Mouse (Mus musculus) megakaryocyte progenitor cell, adult 5-6 weeks (primary cell): ENCODE measurements at regions not wholly inside any gene's neighbourhood (a gene's known extent, or its start where the extent isn't known, plus 50 kb on each side); places are given as distances from the start of the nearest gene placed in this dataset.

Source experiments
- ATAC-seq: replicated peaks from 2 replicates; pipeline ENCODE4 v1.8.0; 2016; ENCODE audit warnings: mild to moderate bottlenecking, moderate TSS enrichment, inconsistent platforms; ENCODE audit not compliant: poor library complexity

DNA sequence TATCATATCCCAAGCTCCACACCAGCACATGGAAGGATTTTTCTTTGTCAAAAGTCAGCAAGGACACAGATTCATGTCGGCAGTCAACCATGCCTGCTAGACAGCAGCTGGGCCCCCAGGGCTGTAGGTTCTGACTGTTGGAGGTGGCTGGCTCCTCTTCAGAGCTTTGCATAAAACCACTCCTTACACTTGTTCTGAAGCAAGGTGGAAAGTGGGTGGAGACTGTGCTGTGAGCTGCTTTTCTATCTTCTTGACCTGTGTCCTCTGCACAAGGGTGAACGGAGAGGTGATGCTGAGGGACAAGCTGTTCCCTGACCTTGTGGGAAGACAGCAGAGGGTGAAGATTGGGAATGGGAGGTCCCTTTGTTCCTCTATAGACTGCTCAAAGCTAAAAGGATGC is 185.2 kb downstream of the Cmpk2 start:
- ATAC-seq, result no peak

DNA sequence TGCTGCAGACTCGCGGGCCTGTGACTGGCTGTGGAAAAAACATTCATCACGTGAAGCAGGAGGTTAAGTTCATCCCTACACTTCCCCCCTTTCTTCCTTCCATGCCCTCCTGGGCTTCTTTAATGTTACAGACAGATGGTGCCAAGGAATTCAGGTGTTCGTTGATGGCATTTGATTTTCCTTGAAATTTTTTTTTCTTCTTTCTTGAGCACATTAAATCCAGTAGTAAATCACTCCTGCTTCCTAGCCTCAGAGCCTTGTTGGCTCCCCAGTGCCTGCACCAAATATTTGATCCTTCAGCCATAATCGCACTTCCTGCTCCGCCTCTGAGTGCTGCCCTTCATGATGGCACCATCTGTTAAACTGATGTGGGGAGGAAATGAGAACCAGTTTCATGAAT is 184.8 kb downstream of the Cmpk2 start:
- no peak for ATAC-seq

DNA sequence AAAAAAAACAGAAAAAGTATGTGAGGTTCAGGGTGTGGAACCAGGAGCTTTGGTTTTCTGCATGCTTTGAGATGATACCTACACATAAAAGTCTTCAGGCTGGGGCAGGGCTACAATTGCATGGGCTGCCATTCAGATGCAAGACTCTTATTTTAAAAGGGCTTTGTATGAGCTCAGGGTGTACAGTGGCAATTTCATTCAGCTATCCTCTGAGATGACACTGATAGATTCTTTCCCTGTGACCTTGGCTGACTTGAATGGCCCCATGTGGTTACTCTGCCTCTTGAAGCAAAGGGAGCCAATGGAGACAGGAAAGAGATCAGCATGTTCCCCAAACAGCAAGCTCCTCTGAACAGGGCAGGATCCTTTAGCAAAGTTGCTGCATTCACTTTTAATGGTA is 177.1 kb downstream of the Cmpk2 start:
- ATAC-seq, result no peak

DNA sequence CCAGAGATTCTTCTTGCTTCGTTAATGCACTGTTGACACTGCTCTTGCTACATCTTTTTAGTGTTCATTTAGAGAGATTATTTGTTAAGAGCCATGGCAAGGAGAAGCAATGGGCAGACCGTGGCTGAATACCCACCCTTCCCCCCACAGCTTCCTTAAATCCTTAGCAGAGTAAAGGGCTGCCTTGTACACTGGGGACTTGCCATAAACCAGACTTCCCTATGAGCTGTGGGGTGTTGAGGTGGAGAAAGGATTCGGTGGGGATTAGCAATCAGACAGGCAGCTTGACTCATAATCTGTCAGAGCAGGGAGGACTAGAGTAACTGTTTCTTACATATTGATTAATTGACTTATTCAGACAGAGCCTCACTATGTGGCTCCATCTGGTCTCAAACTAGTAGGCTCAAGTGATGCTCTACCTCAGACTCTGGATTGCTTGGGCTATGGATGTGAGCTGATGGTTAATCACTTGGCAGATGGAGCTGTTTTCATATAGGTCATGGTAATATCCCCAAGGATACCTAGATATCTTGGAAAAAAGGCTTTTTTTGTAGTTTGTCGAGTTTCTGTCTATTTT is 166.7 kb downstream of the Cmpk2 start:
- no peak for ATAC-seq

DNA sequence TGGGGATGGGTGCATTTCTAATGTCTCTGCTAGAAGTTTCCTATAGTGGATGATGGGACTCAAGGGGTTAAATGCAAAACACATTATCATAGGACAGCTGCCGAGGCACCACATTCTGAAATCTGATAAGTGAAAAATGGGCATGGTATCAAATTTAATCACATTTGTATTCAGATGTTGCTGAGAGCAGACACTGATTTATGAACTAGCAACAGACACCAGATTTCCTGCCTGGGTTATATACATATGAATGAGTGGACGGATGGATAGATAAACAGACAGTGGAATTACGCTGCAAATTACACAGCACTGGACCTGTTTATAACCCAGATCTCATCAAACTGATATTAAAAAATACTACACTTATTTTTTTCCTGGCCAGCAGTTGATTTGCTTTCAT is 166.2 kb downstream of the Cmpk2 start:
- no peak for ATAC-seq

DNA sequence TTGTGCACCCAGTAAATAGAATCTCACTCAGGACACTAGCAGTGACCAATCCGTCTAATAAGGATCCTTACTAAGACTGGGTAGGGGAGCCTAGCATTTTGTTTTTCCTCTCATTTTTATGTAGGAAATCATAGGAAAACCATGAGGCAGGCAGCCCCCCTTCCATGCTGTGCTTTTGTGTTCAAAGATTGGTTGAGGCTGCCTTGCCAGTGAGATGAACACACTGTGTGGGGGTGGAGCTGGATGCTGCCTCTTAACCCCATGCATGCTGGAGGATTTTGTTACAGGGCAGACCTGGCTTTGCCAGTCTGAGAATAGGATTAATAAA is 162.8 kb downstream of the Cmpk2 start:
- no peak for ATAC-seq

DNA sequence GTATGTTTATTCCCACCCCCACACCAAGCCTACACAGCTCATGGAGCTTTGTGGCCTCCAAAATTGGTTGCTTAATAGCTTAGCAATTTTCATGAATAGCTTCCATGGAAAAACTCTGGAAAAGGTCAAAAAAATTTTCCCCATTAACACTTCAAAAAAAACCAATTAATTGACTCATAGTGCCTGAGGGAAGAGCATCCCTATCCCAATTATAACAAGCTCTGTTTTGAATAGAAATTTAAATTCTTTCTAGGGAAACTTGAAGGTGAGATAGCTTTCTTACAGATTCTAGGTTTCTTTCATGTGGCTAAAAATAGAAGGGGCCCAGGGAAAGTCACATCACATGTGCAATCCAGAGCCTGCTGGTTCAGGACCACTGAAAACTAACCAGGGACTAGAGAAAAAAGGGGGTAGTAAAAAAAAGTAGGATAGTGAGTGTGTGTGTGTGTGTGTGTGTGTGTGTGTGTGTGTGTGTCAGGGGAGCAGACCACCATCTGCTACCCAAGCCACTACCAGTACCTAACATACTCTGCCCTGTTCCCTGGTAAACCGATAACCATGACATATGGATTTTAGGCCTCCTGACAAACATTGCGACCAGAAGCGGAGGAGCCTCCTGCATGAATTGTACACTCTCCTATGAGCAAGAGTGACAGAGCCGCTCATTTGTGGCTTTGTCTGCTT is 162.2 kb downstream of the Cmpk2 start:
- ATAC-seq, result no peak

DNA sequence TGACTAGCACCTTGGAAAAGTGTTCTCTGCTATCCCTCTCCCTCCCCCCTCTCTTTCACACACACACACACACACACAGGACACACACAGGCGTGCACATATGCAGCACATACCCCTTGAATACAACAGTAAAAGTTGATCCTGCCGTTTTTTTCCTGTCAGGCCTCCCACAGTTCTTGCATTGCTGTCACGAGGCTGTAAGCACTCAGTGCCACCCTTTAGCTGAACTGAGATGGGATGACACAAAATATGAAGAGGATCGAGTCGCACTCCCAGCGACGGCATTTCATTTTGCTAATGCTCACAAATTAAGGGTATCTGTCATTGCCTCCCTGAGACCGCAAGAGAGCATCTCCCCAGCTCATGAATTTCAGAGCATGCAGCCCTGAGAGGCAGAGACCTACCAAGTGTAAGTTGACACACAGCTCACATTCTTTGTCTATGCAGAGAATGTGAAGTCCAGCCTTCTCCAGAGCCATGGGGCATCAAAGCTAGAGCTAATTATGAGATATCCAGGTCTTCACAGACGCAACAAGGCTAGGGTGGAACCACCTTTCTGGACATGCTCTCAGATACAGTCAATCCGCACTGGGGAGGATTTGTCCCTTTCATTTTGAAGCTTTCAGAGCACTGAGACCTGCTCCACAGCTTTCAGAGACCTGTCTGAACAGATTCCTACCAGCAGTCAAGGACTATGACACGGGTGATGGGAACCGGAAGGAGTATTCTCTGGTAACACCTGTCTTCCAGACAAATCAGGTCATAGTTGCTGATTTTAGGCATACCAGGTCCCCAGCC is 152.3 kb downstream of the Cmpk2 start:
- no peak for ATAC-seq

DNA sequence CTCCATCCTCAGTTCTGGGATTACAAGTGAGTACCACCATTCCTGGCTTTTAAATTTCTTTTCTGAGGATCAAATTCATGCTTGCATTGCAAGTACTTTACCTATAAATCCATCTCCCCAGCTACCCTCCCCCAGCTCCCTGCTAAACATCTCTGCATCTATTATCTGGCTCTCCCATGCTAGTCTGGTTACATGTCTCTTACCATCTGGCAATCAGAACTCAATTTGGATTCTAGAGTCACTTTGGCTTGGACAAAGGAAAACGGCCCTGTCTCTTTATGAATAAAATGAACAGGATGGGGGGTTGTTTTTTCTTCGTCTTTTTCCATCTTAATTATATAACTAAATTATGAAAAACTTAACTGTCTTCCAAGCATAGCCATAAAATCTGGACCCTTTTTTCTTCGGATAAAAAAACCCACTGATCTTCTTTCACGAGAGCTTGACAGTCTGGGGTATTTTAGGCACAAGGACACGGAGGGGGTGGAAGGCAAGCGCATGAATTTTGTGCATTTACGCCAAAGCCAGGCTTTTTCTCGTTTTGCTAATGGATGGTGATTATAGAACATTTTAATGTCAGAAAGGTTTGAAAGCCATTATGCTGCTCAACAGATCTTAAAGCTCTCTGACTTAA is 151.6 kb downstream of the Cmpk2 start:
- no peak for ATAC-seq

DNA sequence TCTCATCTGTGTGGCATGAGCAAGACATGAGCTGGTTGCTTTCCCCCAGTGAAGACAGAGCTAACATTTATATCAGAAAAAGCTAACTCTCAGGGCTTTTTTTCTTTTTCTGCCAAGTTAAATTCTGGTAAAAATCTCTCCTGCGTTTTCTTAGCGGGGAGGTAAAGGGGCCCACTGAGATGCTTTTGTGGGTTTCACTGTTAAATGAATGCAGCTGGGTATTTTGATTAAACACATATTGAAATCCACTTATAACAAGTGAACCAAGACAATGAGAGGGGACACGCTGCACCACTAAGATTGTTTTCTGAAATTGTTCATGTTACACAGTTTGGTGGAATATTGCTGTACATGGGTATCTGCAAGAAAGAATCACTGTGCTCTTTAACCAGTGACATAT is 149.0 kb downstream of the Cmpk2 start:
- no peak for ATAC-seq

DNA sequence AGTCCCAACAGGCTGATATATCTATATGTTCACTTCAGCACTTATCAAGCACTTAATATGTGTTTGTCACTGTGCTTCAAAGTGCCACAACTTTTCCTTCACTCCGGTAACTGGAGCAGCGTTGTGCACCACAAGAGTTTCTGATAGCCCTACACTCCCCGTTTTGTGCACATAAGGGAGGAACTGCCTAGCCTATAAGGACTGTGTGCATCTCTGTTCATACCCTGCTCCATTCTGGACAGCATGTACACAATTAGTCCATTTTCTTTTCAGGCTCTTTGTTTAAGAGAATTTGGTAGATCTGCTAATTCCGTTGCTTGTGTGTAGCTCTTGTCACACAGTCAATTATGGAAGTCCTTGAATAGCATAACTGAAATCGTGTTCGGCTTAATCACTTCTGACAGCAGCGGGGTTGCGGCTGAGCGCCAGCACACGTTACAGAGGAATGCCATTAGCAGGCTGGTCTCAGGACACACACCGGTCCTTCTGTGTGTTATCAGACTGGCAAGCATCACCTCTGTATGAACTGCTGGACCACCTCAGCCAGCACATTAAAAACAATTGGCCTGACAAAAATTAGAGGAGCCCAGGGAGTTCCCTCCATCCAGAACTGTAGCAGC is 144.2 kb downstream of the Cmpk2 start:
- no peak for ATAC-seq

DNA sequence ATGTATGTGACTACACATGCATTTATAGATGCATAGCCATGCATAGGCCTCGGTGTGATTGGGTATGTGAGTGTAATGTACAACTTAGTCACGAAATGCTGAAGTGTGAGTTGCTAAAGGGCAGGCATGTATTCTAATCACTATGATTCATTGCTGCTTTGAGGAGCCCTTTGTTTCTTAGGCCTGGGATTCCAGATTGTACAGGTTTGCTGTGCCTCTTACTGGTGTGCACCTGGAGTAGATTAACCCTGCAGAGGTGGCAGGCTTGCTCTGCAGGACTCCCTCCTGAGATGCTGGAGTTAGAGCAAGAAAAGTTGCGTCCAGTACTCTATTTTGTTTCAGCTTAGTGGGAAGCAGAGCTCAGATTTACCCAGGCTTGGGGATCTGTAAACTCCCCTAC is 141.1 kb downstream of the Cmpk2 start:
- ATAC-seq, result no peak

DNA sequence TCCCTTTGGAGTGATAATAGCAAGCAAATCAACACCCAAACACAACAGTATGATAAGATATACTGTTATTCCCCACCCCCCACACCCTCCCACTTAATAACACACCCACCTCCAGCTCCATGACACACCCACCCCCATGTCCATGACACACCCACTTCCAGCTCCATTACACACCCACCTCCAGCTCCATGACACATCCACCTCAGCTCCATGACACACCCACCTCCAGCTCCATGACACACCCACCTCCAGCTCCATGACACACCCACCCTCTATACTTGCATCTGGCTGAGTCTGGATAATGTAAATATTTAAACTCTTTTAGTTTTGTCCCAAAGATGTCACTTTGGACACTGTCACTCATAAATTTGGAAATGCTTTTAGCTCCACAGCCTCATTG is 129.5 kb downstream of the Cmpk2 start:
- no peak for ATAC-seq

DNA sequence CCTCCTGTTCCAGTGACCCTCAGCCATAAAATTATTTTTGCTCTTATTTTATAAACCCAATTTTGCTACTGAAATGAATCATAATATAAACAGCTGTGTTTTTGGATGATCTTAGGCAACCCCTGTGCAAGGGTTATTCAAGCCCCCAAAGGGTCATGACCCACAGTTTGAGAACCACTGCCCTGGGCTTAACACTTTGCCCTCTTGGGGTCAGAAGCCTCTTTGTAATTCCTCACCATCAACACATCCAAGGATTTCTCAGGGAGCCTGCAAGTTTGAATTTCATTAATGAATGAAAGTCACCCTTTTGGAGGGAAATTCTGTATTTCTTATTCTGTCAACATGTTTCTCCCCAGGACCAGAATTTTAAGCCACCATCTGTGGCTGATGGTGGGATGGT is 123.1 kb downstream of the Cmpk2 start:
- ATAC-seq, result no peak

DNA sequence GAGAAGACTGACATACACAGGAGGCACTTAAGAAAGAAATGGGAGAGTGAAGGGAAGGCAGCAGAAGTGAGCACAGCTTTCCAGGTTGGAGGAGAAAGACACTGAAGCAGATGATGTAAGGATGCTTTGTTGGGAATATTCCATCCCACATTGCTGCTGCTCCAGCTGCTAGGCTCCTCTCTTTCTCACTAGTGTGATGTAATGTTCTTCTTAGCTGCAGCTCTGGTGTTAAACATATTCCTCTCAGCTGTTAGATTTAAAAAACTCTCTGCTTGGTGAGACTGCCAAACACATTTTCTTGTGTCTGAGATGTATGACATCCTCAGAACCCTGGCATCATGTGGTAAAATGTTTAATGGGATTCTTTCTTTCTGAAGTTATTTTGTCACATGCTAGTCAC is 120.1 kb downstream of the Cmpk2 start:
- no peak for ATAC-seq

DNA sequence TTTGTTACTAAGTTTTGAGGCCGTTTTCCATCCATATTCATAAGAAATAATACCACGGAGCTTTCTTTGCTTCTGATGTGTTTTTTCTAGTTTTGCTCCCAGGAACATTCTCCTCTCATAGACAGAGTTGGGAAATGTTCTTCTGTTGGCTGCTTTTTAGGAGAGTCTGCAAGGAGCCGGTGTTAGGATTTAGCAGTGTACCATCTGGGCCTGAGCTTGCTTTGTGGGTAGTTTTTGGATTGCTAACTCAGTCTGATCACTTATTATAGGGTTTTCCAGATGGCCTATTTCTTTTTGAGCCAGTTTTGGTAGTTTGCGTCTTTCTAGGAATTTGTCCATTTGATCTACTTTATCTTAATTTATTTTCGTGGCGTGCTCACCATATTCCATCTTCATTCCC is 108.4 kb downstream of the Cmpk2 start:
- no peak for ATAC-seq

DNA sequence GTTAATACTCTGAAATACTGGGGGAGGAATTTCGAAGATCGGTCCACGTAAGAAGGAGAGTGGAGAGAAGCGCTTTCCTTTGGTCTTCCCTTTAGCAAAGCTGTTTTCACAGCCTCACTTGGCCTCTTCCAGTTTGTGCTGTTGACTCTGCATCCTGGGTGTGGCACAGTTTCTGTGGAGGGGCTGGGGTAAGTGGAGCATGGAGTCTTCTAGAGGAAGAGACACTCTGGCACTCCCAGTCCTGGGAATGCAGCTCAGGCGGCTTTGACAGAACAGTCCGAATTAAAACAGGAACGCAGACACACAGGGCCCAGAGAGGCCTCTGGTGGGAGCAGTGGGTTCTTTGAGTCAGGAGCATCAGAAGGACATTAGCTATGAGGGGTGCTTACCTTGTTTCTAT is 102.6 kb downstream of the Cmpk2 start:
- no peak for ATAC-seq

DNA sequence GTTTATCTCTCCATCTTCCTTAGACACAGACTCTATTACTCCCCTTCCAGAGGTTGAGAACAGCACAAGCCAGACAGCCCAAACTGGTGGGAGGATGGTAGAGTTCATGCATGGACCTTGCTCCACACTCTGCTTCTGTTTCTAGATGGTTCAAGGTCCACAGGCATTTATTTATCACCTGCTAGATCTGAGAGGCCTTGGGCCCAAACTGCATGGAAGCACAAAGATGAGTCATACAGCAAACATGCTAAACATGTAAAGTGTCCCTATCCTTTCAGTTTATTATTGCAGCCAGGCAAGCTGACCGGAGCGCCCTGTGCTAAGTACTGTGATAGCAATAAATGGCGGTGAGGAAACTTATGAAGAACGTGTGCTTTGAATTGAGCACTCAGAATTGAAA is 98.4 kb downstream of the Cmpk2 start:
- no peak for ATAC-seq

DNA sequence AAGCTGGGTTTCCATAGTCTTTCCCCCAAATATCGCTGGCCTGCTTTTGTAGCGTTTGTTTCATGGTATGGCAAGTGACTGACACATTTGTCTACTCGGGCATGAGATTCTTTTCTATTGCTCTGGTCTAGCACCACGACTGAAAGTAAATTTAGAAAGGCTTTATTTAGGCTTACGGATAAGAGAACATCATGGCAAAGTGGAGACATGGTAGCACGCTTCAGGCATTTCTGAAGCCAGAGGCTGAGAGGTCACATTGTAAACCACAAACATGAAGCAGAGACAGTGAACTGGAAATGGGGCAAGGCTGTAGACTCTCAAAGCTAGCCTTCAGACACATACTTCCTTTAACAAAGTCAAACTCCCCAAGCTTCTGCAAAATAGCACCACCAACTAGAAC is 93.9 kb downstream of the Cmpk2 start:
- no peak for ATAC-seq

DNA sequence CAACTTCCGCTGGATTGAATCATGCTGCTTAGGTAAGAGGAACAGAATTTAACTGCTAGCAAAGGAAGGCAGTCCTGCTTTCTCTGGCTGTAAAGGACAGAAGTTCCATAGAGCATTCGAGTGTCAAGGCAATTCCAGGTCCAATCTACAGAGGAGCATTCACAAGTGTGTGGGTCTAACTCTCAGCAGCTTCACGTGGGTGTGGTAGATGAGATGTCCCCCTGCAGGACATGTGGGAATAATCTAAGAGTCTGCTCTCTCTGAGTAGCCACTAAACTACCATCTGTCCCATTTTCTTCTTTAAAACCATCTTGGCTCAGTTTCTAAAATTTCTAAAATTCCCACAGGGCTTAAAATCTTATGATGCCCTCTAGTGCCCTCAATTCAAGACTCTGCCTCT is 90.6 kb downstream of the Cmpk2 start:
- no peak for ATAC-seq

DNA sequence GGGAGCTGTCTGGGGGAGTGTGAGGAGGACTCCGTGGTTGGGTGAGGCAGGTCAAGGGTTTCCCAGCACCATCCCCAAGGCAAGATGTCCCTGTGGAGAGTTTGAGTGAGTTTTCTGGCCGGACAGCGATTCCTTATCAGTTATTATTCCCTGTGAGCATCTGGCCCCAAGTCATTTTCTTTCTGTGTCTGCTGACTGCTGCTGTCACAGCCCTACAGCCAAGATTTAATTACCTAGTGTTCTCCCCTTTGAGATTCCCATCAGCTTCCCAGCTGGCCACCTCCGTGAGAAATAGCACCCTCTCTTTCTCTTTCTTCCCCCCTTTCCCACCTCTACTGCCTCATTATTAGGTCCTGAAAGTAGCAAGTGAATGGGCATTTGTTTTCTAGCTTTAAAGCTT is 88.4 kb downstream of the Cmpk2 start:
- ATAC-seq, result no peak
